Mouse (Mus musculus): ENCODE data around the gene Esr1.
"Not testable (repeated sequence)": the region's sequence is repeated elsewhere in the genome, so short reads cannot be mapped to it uniquely, and the experiment has no call there.

Gene Esr1

DNA sequence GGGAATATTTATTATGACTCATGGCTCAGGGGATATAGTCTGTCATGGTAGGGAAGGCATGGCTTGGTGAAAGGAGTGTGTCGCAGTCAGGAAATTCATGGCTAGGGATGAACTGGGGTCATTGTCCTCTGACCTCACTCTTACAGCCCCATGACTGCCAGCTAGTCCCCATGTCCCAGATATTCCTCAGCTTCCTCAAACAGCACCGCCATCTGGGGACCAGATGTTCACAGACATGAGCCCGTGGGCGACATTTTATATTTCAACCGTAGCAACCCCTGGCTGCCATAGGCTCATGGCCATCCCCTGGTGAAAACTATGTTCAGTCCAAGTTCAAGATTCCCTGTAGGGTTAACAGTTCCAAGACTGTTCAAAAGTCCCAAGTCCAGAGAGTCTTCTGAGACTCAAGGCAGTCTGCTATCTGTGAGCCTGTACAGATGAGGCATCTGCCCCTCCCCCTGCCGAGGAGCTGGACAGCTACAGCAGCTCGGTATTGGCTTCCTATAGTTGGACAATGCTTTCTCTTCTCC lies 83.0 kb downstream of the Esr1 start:
- no peak for DNase-seq (ENCODE audit: low read depth)

DNA sequence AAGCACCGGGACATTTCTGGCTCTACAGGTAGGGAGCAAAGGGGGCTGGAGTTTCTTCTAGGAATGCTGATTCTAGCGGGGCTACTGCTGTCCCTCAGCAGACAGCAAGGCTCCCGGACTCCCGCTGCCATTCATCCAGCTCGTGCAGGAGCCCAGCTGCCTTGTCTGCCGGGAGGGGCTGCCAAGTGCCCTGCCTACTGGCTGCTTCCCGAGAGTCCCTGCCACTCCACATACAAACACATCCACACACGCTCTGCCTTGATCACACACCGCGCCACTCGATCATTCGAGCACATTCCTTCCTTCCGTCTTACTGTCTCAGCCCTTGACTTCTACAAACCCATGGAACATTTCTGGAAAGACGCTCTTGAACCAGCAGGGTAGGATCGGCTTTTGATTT lies 98.5 kb downstream of the Esr1 start:
- DNase-seq (ENCODE audit: low read depth): no peak

DNA sequence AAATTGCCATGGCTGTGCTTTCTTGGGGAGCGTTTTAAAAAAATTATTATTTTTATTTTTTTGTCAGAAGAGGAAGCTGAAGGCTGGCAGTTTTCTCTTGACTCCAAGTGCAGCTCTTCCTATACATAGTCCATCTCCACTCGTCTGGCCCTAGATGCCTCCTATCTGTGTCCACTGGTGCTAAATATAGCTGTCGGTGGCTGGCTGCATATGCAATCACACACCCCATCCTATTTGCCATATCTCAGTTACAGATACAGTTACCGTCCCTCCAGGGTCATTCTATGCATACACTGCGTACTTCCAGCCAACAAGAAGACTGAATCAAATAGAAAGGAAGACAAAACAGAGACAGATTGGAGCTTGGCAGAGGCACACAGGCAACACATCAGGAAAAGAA lies 100.0 kb downstream of the Esr1 start:
- DNase-seq (ENCODE audit: low read depth): no peak

DNA sequence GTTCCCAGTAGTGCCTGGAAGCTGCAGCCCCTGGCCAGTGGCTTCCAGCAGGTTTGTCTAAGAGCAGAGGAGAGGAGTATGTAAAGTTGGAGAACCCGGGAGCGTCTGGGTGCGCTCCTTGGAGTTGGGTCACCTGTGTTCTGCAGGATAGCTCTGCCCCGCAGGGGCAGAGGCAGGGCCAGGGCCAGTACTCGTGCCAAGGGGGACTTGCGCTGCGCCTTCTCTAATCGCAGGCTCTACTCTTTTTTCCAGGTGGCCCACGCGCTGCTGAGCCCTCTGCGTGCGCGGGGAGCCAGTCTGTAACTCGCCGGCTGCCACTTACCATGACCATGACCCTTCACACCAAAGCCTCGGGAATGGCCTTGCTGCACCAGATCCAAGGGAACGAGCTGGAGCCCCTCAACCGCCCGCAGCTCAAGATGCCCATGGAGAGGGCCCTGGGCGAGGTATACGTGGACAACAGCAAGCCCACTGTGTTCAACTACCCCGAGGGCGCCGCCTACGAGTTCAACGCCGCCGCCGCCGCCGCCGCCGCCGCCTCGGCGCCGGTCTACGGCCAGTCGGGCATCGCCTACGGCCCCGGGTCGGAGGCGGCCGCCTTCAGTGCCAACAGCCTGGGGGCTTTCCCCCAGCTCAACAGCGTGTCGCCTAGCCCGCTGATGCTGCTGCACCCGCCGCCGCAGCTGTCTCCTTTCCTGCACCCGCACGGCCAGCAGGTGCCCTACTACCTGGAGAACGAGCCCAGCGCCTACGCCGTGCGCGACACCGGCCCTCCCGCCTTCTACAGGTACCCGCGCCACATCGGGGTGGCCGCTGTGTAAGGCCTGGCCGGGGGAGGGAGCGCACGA lies 100.9 kb downstream of the Esr1 start:
- no peak for DNase-seq (ENCODE audit: low read depth)

DNA sequence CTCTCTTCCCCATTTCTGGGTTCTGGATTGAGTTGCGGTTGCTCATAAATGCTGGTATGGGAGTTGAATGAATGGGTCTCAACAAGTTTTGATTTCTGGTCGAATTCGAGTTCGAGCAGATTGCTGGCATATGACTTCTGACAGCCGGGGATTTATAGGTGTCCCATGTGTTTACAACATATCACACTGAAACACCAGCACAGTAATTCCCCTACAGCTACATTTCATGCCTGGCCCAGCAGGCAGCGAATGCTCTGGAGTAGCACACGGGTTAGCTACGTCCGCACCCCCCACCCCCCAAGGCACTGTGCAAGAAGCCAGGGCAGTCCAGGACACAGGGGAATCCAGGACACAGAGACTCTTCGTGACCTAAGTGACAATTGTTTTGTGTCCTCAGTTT lies 102.0 kb downstream of the Esr1 start:
- no peak for DNase-seq (ENCODE audit: low read depth)

DNA sequence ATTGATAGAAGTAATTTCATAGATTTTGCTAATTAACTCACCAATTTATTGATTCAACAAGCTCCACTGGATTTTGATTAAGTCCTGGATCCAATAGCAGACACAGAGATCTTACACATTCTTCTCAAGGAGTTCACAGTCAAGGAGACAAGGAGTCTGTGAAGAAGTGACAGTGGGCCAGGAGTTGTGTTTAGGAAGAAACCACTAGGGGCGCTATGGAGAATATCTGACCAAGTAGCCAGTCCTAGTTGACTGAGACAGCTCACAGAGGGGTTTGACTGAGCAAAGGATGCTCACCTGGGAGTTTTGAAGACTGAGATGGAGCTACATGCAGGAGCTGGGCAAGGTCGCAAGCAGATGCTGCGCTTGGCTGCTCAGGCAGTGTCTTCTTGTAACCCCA lies 113.5 kb downstream of the Esr1 start:
- DNase-seq (ENCODE audit: low read depth): no peak

DNA sequence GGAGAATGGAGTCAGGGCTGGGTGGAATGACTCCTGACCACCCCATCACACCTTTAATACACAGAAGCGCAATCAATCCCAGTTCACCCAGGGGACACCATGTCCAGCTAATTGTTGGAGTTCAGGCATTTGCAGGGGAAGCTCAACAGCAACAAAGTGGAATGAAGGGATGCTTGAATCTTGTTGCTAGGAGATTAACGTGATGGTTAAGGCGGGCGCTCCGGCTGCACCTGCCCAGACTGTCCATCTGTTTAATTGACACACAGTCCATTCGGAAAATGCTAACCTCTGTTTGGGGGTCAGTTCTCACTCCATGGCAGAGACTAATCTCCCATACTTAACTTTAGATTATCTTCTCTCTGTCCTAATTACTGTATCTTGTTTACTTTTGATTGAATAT lies 114.7 kb downstream of the Esr1 start:
- no peak for DNase-seq (ENCODE audit: low read depth)

DNA sequence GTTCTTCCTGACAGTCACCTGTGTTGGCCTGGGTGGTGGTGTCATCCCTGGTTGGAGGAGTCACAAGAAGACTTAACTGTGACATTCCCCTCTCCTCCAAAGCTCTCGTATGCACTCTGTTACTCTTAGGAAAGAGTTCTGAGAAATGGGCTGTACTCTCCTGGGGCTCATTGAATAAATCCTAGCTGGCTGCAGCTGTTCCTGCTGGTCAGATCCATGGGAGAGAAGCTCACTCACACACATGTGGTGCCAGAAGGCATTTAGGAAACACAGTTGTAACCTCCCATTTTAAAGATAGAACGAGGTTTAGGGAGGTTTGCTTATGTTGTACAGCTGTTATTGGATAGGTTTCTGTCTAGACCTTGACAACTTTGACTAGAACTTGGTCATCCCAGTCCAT lies 120.9 kb downstream of the Esr1 start:
- no peak for DNase-seq (ENCODE audit: low read depth)

DNA sequence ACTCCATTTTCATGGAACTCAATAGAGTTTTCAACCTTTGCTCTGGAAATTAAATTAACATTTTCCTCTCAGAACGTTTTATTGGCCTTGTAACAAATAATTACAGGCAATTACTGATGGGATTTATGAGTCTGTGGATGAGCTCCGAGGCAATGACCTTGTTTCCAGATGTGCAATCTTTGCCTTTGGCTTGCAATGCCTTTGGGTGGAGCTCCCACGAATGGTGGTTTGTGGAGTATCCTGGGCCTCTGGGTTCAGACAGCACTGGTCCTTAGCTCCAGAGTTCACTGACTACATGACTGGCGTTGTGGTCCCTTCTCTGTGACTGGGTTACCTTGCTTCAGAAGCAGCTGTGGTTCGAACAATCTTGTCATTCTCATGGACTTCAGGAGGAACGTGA lies 122.6 kb downstream of the Esr1 start:
- DNase-seq (ENCODE audit: low read depth): no peak

DNA sequence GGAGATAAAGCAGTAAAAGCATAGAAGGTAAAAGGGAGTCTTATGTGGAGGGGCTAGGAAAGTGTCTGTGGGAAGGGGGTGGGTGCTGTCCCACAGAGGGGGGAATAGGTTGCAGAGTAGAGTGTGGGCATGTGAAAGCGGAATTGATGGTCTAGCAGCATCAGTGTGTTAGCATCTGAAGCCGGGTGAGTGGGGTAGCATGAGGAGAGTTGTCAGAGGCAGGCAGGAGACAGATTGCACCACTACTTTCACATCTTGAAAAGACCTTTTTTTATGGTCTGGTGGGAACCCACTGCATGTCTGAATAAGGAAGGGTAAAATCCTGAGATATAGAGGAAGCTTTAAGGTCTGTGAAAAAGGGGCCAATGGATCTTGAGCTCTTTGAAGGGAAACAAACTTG lies 123.5 kb downstream of the Esr1 start:
- DNase-seq (ENCODE audit: low read depth): no peak

DNA sequence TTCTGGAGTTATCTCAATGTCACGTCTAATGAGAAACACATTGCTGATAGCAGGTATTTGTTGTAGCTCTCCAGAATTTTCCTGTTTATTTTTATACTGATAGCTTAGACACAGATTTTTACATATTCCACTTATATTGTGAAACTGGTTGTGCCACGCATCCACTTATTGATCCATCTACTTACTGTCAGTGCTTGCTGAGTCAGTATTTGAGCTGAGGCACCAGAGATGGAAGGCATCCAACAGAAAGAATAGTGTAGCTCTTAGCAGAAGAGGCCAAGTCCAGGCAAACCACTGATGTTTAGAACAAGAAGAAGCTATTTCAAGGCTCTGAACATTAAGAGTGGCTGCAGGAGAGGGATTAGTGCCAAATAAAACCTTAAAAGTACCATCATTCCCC lies 126.9 kb downstream of the Esr1 start:
- DNase-seq (ENCODE audit: low read depth): no peak

DNA sequence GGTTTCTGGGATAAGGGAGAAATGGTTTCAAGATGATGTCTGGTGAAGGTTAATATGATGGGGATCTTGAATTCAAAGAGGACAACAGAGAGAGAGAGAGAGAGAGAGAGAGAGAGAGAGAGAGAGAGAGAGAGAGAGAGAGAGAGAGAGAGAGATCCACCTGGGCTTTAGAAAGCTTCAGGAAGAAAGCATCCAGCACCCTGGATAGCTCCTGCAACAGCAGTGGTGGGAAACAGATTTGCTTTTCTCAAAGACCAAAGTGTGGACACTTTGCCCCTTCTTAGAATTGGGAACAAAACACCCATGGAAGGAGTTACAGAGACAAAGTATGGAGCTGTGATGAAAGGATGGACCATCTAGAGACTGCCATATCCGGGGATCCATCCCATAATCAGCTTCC lies 139.7 kb downstream of the Esr1 start:
- not testable (repeated sequence) for DNase-seq (ENCODE audit: low read depth)

DNA sequence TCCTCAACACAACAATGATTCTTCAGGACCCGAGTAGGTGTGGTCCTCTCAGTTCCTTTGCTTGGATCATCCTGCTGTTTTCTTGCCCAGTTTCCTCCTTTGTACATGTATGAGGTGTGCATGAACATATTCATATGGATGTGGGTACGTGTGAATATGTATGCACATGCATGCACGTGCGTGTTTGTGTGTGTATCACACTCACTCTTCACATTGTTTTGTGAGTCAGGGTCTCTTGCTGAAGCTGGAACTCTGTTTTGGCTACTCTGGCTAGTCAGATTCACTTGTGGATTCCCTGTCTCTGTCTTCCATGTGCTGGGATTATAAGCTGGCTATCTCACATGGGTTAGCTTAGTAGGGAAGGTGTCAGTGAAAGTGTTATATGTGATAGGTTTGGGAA lies 141.6 kb downstream of the Esr1 start:
- no peak for DNase-seq (ENCODE audit: low read depth)

DNA sequence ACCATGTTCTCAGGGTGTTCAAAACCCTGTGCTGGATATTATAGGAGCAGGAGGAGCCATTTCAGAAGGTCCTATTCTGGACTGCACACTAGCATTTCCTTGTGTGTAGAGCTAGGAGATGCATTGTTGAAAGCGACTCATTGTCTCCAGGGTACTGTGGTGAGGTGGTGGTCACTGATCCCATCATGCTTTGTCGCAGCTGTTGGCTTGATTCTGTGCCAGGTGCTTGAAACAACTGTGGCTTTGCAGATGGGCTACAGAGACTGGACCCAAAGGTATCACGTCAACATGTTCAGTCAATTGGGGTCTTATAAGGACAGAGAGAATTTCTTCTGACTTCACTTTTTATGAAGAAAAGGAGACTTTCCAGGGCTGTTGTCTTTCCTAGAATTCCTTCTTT lies 164.1 kb downstream of the Esr1 start:
- peak; percentile 21 for DNase-seq (ENCODE audit: low read depth)

DNA sequence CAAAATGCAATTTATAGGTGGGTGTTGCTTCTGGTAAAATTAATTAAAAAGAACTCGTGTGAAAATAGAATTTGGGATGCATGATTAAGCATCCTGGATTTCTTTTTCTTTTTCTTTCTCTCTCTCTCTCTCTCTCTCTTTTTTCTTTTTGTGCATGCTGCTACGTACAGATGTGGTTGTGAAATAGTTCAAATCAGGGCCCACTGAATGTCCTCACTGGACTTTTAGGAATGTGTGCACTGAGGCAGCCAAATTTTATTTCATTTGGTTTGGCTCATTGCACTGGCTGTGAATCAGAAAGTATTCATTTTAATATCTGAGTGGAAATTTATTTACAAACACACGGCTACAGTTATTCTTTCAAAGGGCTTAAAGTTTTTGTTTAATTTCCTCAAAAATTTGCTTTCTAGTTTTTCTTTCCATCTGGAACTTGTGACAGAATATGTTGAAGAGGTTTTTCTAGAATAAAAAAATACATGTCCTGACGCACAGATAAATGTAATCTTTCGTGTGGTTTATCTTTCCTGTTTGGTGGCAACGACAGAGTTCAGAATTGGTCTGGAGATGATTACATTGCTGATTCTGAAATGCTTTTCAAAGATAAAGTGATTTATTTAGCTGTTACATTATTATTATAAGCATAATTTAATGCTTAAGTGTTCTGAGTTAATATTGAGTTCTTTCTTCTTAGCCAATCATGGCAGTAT lies 164.8 kb downstream of the Esr1 start:
- peak; percentile 56 for DNase-seq (ENCODE audit: low read depth)

DNA sequence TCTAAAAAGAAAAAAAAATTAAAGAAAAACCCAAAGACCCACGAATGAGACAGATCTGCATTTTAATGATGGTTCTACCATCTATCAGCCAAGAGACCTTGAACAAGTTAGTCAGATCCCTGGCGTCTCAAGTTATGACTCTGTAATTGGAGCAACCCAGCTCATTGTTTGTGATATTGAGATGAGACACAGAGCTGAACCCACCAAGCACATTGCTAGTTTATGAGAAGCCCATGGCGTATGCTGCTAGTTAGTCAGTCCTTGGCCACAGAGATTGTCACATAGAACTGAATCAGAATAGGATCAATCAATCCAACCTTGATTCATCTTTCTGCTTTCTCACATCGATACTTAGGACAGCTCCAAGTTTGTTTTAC lies 165.3 kb downstream of the Esr1 start:
- DNase-seq (ENCODE audit: low read depth): no peak

DNA sequence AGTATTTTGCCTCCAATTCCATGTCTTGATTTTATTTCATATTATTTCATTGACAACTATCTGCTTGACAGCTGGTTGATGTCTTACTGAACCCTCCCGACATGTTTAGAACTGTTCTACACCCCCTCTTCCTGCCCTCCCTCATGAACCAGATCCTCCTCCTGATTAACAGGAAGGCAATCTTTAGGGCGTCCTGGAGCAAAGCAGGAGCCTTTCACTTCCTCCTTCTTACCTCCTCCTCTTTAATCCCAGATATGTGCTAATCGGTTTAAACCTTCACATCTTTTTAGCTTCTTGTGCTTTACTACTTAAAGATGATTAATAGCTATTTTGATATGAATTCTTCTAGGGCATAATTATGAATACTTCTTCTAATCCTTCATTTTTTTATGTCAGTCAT lies 166.6 kb downstream of the Esr1 start:
- DNase-seq (ENCODE audit: low read depth): no peak

DNA sequence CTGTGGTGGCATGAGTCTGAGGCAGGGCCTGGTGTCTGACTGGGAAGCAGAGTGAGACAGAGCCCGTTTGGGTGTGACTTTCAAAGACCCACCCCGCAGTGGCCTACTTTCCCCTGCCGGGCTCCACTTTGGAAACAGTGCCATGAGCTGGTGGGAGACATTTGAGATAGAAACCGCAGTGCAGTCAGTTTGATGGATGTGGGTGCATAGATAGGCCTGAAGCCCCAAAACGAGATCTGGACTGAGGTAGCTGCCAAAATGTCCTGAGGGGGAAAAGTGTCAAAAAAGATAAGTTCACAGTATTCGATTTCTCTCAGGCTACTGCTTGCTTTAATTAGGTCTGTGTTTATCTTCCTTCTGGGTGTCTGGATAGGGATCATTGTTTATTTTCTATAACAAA lies 169.5 kb downstream of the Esr1 start:
- no peak for DNase-seq (ENCODE audit: low read depth)

DNA sequence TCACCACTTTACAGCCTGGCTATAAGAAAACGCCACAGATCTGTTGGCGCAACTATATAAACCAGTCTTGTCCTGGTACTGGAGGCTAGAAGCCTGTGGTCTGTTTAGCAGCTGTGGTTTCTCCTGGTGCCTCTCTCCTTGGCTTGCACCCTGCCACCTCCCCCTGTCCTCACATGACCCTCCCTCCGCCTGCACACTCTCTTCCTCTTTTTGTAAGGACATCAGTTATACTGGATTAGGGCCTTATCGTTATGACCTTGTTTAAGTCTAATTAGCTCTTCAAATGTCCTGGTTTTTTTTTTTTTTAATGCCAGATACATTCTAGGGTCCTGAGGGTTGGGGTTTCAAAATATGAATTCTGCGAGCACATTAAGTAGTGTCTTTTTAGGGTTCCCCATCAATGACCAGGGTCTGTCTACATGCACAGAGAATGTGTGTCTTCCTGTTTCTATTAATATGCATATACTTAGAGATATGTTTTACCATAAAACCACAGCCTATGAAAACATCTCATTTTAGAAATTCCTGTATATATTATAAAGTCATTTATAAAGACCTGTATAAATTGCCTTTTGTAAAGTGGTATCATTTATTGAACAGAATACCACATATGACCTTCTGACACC lies 175.7 kb downstream of the Esr1 start:
- no peak for DNase-seq (ENCODE audit: low read depth)

DNA sequence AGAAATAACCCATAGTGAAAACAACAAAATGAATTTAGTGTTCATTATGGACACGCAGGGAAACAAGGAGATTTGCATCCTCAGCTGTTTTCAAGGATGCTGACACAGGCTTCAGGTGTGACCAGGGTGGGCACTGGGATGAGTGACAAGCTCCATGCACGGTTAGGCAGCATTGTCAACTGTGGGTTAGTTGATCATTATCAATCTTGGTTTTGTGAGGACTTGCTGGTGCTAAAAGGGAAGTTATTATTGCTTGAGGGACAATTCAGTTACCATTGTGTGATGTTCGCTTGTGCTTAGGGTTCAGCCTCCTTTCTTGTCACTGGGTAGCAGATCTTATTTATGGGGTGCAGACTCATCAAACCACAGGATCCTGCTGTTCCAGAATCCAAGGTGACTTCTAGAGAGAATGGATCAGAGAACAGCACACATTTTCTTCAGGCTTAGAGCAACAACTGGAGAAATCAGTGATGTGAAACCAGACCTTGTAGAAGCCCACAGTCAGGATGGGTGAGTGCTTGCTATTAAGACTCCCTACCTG lies 186.9 kb downstream of the Esr1 start:
- DNase-seq (ENCODE audit: low read depth): no peak

DNA sequence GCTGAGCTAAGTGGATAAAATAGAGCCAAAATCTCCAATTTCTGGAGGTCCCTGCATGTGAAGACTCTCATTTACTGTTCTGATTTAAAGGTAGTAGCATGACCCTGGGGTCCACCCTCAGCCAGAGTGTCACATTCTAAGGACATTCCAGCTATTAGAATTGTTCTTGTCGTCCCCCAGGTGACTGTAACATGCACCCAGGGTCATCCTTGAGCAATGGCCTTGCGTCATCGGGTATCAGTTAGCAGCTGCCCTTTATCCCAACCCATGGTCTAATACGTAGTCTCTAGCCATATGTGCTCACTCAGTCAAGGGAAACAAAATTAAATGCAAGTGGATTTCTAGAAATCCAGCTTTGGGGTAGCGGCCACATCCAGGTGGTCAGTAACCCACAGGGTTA lies 213.0 kb downstream of the Esr1 start:
- DNase-seq (ENCODE audit: low read depth): no peak

DNA sequence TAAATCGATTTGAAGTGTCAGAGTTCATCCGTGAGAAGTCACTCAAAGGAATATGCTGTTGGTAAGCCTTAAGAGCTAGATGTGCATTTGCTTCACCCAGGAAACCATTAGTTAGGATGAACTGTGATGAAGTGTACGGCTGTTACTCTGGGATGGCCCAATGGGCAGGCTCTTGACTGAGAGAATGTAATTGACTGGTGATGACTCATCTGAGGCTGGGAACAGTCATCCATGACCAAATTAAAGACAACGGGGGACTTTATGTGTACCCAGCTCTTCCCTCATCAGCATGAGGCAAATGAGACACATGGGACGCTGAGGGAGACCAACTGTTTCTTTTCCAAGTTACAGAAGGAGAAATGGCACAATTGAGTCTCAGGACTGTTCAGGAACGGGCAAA lies 219.2 kb downstream of the Esr1 start:
- DNase-seq (ENCODE audit: low read depth): no peak

DNA sequence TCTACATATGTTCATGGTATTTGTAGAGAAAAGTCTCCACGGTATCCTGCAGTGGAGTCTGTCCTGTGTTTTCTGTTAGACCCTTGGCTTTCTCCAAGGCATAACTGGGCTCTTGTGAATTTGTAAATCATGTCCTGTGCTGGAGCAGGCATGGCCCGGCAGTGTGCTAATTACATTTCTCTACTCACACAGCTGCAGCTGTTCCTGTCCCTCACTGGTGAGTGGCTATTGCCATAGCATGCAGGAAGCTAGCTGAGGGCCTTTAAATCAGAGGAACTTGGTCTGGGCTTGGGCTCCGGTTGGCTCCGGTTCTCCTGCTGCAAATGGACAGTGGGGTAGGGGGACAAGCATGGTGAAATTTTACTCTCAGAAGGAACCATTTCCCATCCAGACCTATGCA lies 226.7 kb downstream of the Esr1 start:
- no peak for DNase-seq (ENCODE audit: low read depth)

Measured in fibroblast of lung, adult 2 months (primary cell).